ENCODE assay signal across 22 mouse cellular contexts in genomic region chr7:111183512-111183911, GRCm38 (mm10).
DNase-seq lines count a peak whose midpoint lies in the region; ATAC-seq lines count a peak whose summit lies in the region.
"Had no signal": no experiment of that assay in that cellular context is flagged by ENCODE, and none has a peak within 500 bp of the region (broad histone marks: within the 10 kb centered on the region; RNA-seq: fewer than 3 reads in every experiment).

No protein-coding gene starts in this region.

- peaks cover 26% of the 10 kb centered on the region for H3K4me1 ChIP-seq in heart, embryonic 11.5 days (ENCODE audit: control insufficient read depth, insufficient read depth, low read length)

- no peak for DNase-seq in frontal cortex, postnatal 25 days (ENCODE audit: low spot score in 2 of 2)
- no peak for DNase-seq in heart, postnatal 36 days
- DNase-seq in kidney, postnatal 14 days: peak; percentile 24
- DNase-seq in kidney, adult 18-20 months: no peak
- peak; percentile 28 to 38 for DNase-seq in heart, postnatal 10 days
- no peak for DNase-seq in thymus, postnatal 4 days
- DNase-seq: adrenal gland, postnatal 14 days; cerebellum, adult 2 months; cerebellum, postnatal 25 days; layer of hippocampus, adult 9-11 months; liver, embryonic 13.5 days; lung, adult 2 months; lung, postnatal 36 days; spleen, adult 18-20 months had no signal

- no peaks in the 10 kb centered on the region for H3K36me3 ChIP-seq in heart, embryonic 11.5 days (ENCODE audit: control insufficient read depth, insufficient read depth, low read length)
- H3K36me3 ChIP-seq: limb, embryonic 13.5 days; liver, embryonic 13.5 days; midbrain, embryonic 13.5 days had no signal

- H3K27me3 ChIP-seq in heart, embryonic 11.5 days (ENCODE audit: control insufficient read depth, insufficient read depth, low read length): no peaks in the 10 kb centered on the region
- H3K27me3 ChIP-seq: forebrain, embryonic 13.5 days had no signal

- WGBS in heart, embryonic 11.5 days (ENCODE audit: insufficient replicate concordance): 47% methylated on average over 3 of the region's 3 CpGs

- no peaks in the 10 kb centered on the region for H3K9me3 ChIP-seq in heart, embryonic 11.5 days (replicated peaks; ENCODE audit: control insufficient read depth, low read length)
- H3K9me3 ChIP-seq: forebrain, embryonic 13.5 days; limb, embryonic 13.5 days; liver, embryonic 13.5 days; megakaryocyte, embryonic 14.5 days; midbrain, embryonic 13.5 days had no signal

- intact Hi-C loops in heart, postnatal 36 days (cut with DNase I): loop anchor here (2.0 to 5.0 kb wide), 4 partner anchors 231 to 785 kb away; no protein-coding TSS in a partner anchor
- intact Hi-C loops in heart, postnatal 10 days (cut with DNase I): loop anchor here (2.0 kb wide), 3 partner anchors 231 to 785 kb away; no protein-coding TSS in a partner anchor

- H3K27ac ChIP-seq in heart, embryonic 11.5 days (ENCODE audit: low read depth, low read length): peak overlapping the region; percentile 57
- H3K27ac ChIP-seq: forebrain, embryonic 13.5 days; hindbrain, postnatal 0 days; limb, embryonic 13.5 days; liver, embryonic 13.5 days; midbrain, embryonic 13.5 days had no signal

- peak; percentile 32; the same call in 1 of the 2 replicates for ATAC-seq in frontal cortex, adult (ENCODE audit: low TSS enrichment)
- ATAC-seq in heart, embryonic 11.5 days (replicated peaks; ENCODE audit: insufficient number of reproducible peaks, low FRiP score, low TSS enrichment): no peak
- ATAC-seq: forebrain, embryonic 13.5 days; hindbrain, postnatal 0 days; intestine, embryonic 16.5 days; midbrain, embryonic 13.5 days had no signal

- H3K9ac ChIP-seq in heart, embryonic 11.5 days (ENCODE audit: low read depth, low read length): no peak overlapping the region
- H3K9ac ChIP-seq: forebrain, embryonic 13.5 days; limb, embryonic 13.5 days; liver, embryonic 13.5 days; midbrain, embryonic 13.5 days had no signal

- H3K4me2 ChIP-seq in heart, embryonic 11.5 days: no peak overlapping the region
- H3K4me2 ChIP-seq: forebrain, embryonic 13.5 days; limb, embryonic 13.5 days; liver, embryonic 13.5 days; midbrain, embryonic 13.5 days had no signal

- H3K4me3 ChIP-seq in heart, embryonic 11.5 days (ENCODE audit: low read depth, low read length): no peak overlapping the region
- H3K4me3 ChIP-seq: forebrain, embryonic 13.5 days; limb, embryonic 13.5 days; liver, embryonic 13.5 days; megakaryocyte, embryonic 14.5 days; midbrain, embryonic 13.5 days had no signal

Comparison
In these comparisons a context has a peak if more than half of its experiments do, and no peak if none do; other contexts are left out.
1. DNase-seq: peak in kidney, postnatal 14 days (single experiment) and heart, postnatal 10 days (2 of 2); none in frontal cortex, postnatal 25 days (0 of 2), heart, postnatal 36 days (0 of 2), kidney, adult 18-20 months (single experiment) and thymus, postnatal 4 days (single experiment).